Mouse (Mus musculus): Measurements from ENCODE around the gene Rsph14. TPM values are rescaled to one million over a fixed set of nuclear protein-coding genes. Genes with fewer than 3 reads are reported as not detected.

Rsph14 gene
- 0.17 and 0.21 TPM in 2 replicates for polyA plus RNA-seq (2012; rRNA removed)

- no peak within 1 kb of the TSS for H3K27ac ChIP-seq (ENCODE audit: insufficient read depth, low read length)
- H3K4me1 ChIP-seq (ENCODE audit: control insufficient read depth, insufficient read depth, low read length): peaks cover 3% of the 10 kb centered on the region
- peak within 1 kb of the TSS; percentile 24; the same call in 1 of the 2 replicates for H3K4me3 ChIP-seq (ENCODE audit: insufficient read depth, low read length)
- TF ChIP-seq POLR2A (IDR thresholded peaks at IDR 0.05; ENCODE audit: extremely low read depth, insufficient read depth, low read length) (no peak), CTCF (IDR thresholded peaks at IDR 0.05; ENCODE audit: extremely low read depth, insufficient read depth, low read length) (no peak)
Observed at GRCm38 (mm10) chr10:75032395-75032794, at the start of gene Rsph14. TSS of gene Rsph14 (minus strand) at chr10:75032586.

- H3K4me3 ChIP-seq (ENCODE audit: insufficient read depth, low read length): no peak overlapping the region
- no peak for TF ChIP-seq POLR2A (IDR thresholded peaks at IDR 0.05; ENCODE audit: extremely low read depth, insufficient read depth, low read length)
- no peak for TF ChIP-seq CTCF (IDR thresholded peaks at IDR 0.05; ENCODE audit: extremely low read depth, insufficient read depth, low read length)
- peaks cover 6% of the 10 kb centered on the region for H3K4me1 ChIP-seq (ENCODE audit: control insufficient read depth, insufficient read depth, low read length)
- no peak overlapping the region for H3K27ac ChIP-seq (ENCODE audit: insufficient read depth, low read length)
Observed at GRCm38 (mm10) chr10:75078174-75079128, 46.1 kb upstream of the Rsph14 start.

GRCm38 (mm10) chr10:75075665-75076064 is 43.3 kb upstream of the Rsph14 start:
- no peak overlapping the region for H3K4me3 ChIP-seq (ENCODE audit: insufficient read depth, low read length)
- peaks cover 6% of the 10 kb centered on the region for H3K4me1 ChIP-seq (ENCODE audit: control insufficient read depth, insufficient read depth, low read length)
- H3K27ac ChIP-seq (ENCODE audit: insufficient read depth, low read length): no peak overlapping the region
- TF ChIP-seq CTCF (IDR thresholded peaks at IDR 0.05; ENCODE audit: extremely low read depth, insufficient read depth, low read length): no peak
- TF ChIP-seq POLR2A (IDR thresholded peaks at IDR 0.05; ENCODE audit: extremely low read depth, insufficient read depth, low read length): no peak

GRCm38 (mm10) chr10:75070281-75070976 is 38.0 kb upstream of the Rsph14 start:
- peaks cover 13% of the 10 kb centered on the region for H3K4me1 ChIP-seq (ENCODE audit: control insufficient read depth, insufficient read depth, low read length)
- no peak overlapping the region for H3K27ac ChIP-seq (ENCODE audit: insufficient read depth, low read length)
- no peak overlapping the region for H3K4me3 ChIP-seq (ENCODE audit: insufficient read depth, low read length)
- TF ChIP-seq POLR2A (IDR thresholded peaks at IDR 0.05; ENCODE audit: extremely low read depth, insufficient read depth, low read length) (no peak), CTCF (IDR thresholded peaks at IDR 0.05; ENCODE audit: extremely low read depth, insufficient read depth, low read length) (no peak)

GRCm38 (mm10) chr10:75068624-75069328 is 36.4 kb upstream of the Rsph14 start:
- TF ChIP-seq CTCF (IDR thresholded peaks at IDR 0.05; ENCODE audit: extremely low read depth, insufficient read depth, low read length): no peak
- no peak overlapping the region for H3K4me3 ChIP-seq (ENCODE audit: insufficient read depth, low read length)
- peaks cover 15% of the 10 kb centered on the region for H3K4me1 ChIP-seq (ENCODE audit: control insufficient read depth, insufficient read depth, low read length)
- no peak overlapping the region for H3K27ac ChIP-seq (ENCODE audit: insufficient read depth, low read length)

- no peak overlapping the region for H3K27ac ChIP-seq (ENCODE audit: insufficient read depth, low read length)
- peaks cover 16% of the 10 kb centered on the region for H3K4me1 ChIP-seq (ENCODE audit: control insufficient read depth, insufficient read depth, low read length)
- no peak for TF ChIP-seq POLR2A (IDR thresholded peaks at IDR 0.05; ENCODE audit: extremely low read depth, insufficient read depth, low read length)
- no peak for TF ChIP-seq CTCF (IDR thresholded peaks at IDR 0.05; ENCODE audit: extremely low read depth, insufficient read depth, low read length)
- no peak overlapping the region for H3K4me3 ChIP-seq (ENCODE audit: insufficient read depth, low read length)
Observed at GRCm38 (mm10) chr10:75068086-75068485, 35.7 kb upstream of the Rsph14 start.

GRCm38 (mm10) chr10:75067446-75067845 is 35.1 kb upstream of the Rsph14 start:
- H3K4me1 ChIP-seq (ENCODE audit: control insufficient read depth, insufficient read depth, low read length): peaks cover 20% of the 10 kb centered on the region
- no peak for TF ChIP-seq POLR2A (IDR thresholded peaks at IDR 0.05; ENCODE audit: extremely low read depth, insufficient read depth, low read length)
- TF ChIP-seq CTCF (IDR thresholded peaks at IDR 0.05; ENCODE audit: extremely low read depth, insufficient read depth, low read length): no peak
- H3K27ac ChIP-seq (ENCODE audit: insufficient read depth, low read length): no peak overlapping the region
- no peak overlapping the region for H3K4me3 ChIP-seq (ENCODE audit: insufficient read depth, low read length)

- Histone ChIP-seq H3K27ac (ENCODE audit: insufficient read depth, low read length) (no peak overlapping the region), H3K4me3 (ENCODE audit: insufficient read depth, low read length) (no peak overlapping the region), H3K4me1 (ENCODE audit: control insufficient read depth, insufficient read depth, low read length) (peaks cover 20% of the 10 kb centered on the region)
- no peak for TF ChIP-seq POLR2A (IDR thresholded peaks at IDR 0.05; ENCODE audit: extremely low read depth, insufficient read depth, low read length)
- TF ChIP-seq CTCF (IDR thresholded peaks at IDR 0.05; ENCODE audit: extremely low read depth, insufficient read depth, low read length): no peak
Observed at GRCm38 (mm10) chr10:75065691-75066090, 33.3 kb upstream of the Rsph14 start.

GRCm38 (mm10) chr10:75063301-75063965 is 31.0 kb upstream of the Rsph14 start:
- H3K27ac ChIP-seq (ENCODE audit: insufficient read depth, low read length): no peak overlapping the region
- H3K4me1 ChIP-seq (ENCODE audit: control insufficient read depth, insufficient read depth, low read length): peaks cover 13% of the 10 kb centered on the region
- peak overlapping the region; percentile 73 for H3K4me3 ChIP-seq (ENCODE audit: insufficient read depth, low read length)
- TF ChIP-seq CTCF (IDR thresholded peaks at IDR 0.05; ENCODE audit: extremely low read depth, insufficient read depth, low read length) (no peak), POLR2A (IDR thresholded peaks at IDR 0.05; ENCODE audit: extremely low read depth, insufficient read depth, low read length) (no peak)

Data from cortical plate, adult 2 months (tissue).